Mouse (Mus musculus) ES-Bruce4 (cell line): Measurements from ENCODE around the gene Tsfm. TPM values are rescaled to one million over a fixed set of nuclear protein-coding genes. Genes with fewer than 3 reads are reported as not detected.

Experiments
- H3K27ac ChIP-seq: 2 replicates; pipeline ENCODE4 v1.5.1; 2012; ENCODE audit warnings: low read length, inconsistent platforms; ENCODE audit not compliant: insufficient read depth
- H3K27me3 ChIP-seq: 2 replicates; pipeline ENCODE4 v1.6.1; 2012; ENCODE audit warnings: mild to moderate bottlenecking, low read length, inconsistent platforms; ENCODE audit not compliant: control insufficient read depth, poor library complexity, insufficient read depth, severe bottlenecking
- H3K36me3 ChIP-seq: 2 replicates; pipeline ENCODE4 v1.6.1; 2012; ENCODE audit warnings: inconsistent platforms, mild to moderate bottlenecking, low read length, moderate library complexity; ENCODE audit not compliant: control insufficient read depth, poor library complexity, insufficient read depth, severe bottlenecking
- H3K4me1 ChIP-seq: one replicate; pipeline ENCODE4 v1.8.1; 2011; ENCODE audit warnings: low read length; ENCODE audit not compliant: control insufficient read depth, insufficient read depth
- H3K4me3 ChIP-seq: 2 replicates; pipeline ENCODE4 v1.5.1; 2011; ENCODE audit warnings: low read depth, mild to moderate bottlenecking, low read length
- H3K9ac ChIP-seq: 2 replicates; pipeline ENCODE4 v1.6.1; 2012; ENCODE audit warnings: low read depth, mild to moderate bottlenecking, inconsistent platforms; ENCODE audit not compliant: poor library complexity, severe bottlenecking
- H3K9me3 ChIP-seq: replicated peaks from 2 replicates; pipeline ENCODE4 v1.6.1; 2012; ENCODE audit warnings: mild to moderate bottlenecking, low read length, inconsistent platforms; ENCODE audit not compliant: control insufficient read depth, poor library complexity, insufficient read depth, severe bottlenecking
- CTCF ChIP-seq: IDR thresholded peaks from one replicate; pipeline ENCODE4 v1.8.1; 2011; ENCODE audit warnings: low read depth, low read length
- EP300 ChIP-seq: IDR thresholded peaks from 2 replicates; pipeline ENCODE4 v1.6.1; 2011; ENCODE audit warnings: low read depth, low read length; ENCODE audit not compliant: insufficient read depth
- POLR2A ChIP-seq: IDR thresholded peaks from one replicate; pipeline ENCODE4 v1.8.1; 2011; ENCODE audit warnings: low read length; ENCODE audit not compliant: insufficient read depth
- polyA plus RNA-seq: library from polyadenylated mRNA; stranded (reverse); fragments of >200 nt; gene quantifications from 2 replicates; pipeline ENCODE4 v1.2.4, GENCODE M21; 2011; ENCODE audit warnings: low read depth; ENCODE audit not compliant: missing spikeins, insufficient read depth, insufficient read length

Gene Tsfm
- polyA plus RNA-seq, 1 experiment: 47.9 TPM

DNA sequence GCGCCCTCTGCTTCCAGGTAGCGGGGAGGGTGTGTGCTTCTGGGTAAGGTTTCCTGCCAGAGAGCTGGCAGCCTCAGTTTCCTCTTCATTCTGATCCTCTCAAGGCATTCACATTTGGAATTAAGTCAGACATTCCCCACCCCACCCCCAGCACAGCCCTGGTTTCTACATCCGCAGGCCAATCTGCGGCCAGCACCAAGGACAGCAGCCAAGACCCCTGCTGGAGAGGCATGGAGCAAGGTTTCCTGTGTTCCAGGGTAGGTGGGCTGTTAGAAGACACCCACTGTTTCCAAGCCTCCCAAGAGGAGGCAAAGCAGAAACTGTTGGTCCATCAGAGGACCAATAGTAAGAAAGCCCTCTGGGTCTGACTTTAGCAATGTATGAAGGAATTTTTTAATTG lies 24.0 kb upstream of the Tsfm start:
- no peak overlapping the region for H3K4me3 ChIP-seq
- H3K4me1 ChIP-seq: no peaks in the 10 kb centered on the region
- no peaks in the 10 kb centered on the region for H3K9me3 ChIP-seq
- no peak overlapping the region for H3K9ac ChIP-seq
- TF ChIP-seq EP300 (no peak), CTCF (peak; percentile 8)
- H3K36me3 ChIP-seq: peaks cover 5% of the 10 kb centered on the region
- H3K27me3 ChIP-seq: no peaks in the 10 kb centered on the region
- no peak overlapping the region for H3K27ac ChIP-seq

DNA sequence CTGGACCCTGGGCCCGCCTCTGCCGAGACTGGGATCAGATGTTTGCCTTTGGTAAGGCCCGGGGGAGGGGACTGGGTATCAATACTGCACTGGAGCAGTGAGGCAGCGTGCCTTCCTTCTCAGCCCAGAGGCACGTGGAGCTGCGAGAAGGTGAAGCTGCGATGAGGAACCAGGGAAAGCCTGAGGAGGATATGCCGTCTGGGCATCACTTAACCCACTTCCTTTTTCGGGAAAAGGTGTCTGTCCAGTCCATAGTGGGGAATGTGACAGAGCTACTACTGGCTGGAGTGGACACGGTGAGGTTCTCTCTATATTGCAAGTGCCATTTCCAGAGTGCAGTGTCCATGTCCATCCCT lies 19.5 kb upstream of the Tsfm start:
- no peaks in the 10 kb centered on the region for H3K36me3 ChIP-seq
- H3K27ac ChIP-seq: no peak overlapping the region
- no peaks in the 10 kb centered on the region for H3K9me3 ChIP-seq
- TF ChIP-seq CTCF: no peak
- TF ChIP-seq POLR2A: no peak
- TF ChIP-seq EP300: no peak
- H3K9ac ChIP-seq: no peak overlapping the region
- H3K4me3 ChIP-seq: no peak overlapping the region
- H3K27me3 ChIP-seq: no peaks in the 10 kb centered on the region
- no peaks in the 10 kb centered on the region for H3K4me1 ChIP-seq

DNA sequence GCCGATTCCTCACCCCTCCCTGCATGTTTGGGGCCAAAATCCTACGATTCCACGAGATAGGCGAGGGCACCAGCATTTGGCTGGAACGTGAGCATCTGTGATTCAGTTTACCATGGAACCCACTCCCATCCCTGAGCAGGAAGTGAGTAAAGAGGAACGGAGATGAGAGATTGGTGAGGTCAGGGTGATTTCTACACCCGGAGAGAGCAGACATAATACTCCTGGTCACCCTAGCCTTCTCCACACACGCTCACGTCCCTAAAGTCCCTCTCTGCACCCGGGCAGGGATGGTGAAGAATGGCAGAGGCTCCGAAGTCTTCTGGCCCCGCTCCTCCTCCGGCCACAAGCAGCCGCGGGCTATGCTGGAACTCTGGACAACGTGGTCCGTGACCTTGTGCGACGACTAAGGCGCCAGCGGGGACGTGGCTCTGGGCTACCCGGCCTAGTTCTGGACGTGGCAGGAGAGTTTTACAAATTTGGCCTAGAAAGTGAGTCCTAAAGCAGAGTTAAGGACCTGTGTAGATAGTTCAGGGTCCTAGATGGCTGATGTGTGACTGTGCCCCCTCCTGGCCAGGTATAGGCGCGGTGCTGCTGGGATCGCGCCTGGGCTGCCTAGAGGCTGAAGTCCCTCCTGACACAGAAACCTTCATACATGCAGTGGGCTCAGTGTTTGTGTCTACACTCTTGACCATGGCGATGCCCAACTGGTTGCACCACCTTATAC lies 18.9 kb upstream of the Tsfm start:
- no peaks in the 10 kb centered on the region for H3K4me1 ChIP-seq
- H3K27ac ChIP-seq: no peak overlapping the region
- H3K36me3 ChIP-seq: 0 out of 2 replicates have a peak, but pooled peaks cover 2% of the 10 kb centered on the region
- peak overlapping the region; percentile 44 for H3K4me3 ChIP-seq
- peak overlapping the region; percentile 7 for H3K9ac ChIP-seq
- no peaks in the 10 kb centered on the region for H3K27me3 ChIP-seq
- H3K9me3 ChIP-seq: no peaks in the 10 kb centered on the region
- TF ChIP-seq CTCF: peak; percentile 61
- TF ChIP-seq POLR2A: no peak
- no peak for TF ChIP-seq EP300

GRCm38 (mm10) chr10:127048608-127049394 lies 18.2 kb upstream of the Tsfm start:
- no peaks in the 10 kb centered on the region for H3K9me3 ChIP-seq
- no peaks in the 10 kb centered on the region for H3K27me3 ChIP-seq
- H3K4me3 ChIP-seq: peak overlapping the region; percentile 44
- no peak overlapping the region for H3K27ac ChIP-seq
- TF ChIP-seq POLR2A (no peak), EP300 (no peak), CTCF (no peak)
- peak overlapping the region; percentile 7 for H3K9ac ChIP-seq
- 0 out of 2 replicates have a peak, but pooled peaks cover 4% of the 10 kb centered on the region for H3K36me3 ChIP-seq
- H3K4me1 ChIP-seq: no peaks in the 10 kb centered on the region

DNA sequence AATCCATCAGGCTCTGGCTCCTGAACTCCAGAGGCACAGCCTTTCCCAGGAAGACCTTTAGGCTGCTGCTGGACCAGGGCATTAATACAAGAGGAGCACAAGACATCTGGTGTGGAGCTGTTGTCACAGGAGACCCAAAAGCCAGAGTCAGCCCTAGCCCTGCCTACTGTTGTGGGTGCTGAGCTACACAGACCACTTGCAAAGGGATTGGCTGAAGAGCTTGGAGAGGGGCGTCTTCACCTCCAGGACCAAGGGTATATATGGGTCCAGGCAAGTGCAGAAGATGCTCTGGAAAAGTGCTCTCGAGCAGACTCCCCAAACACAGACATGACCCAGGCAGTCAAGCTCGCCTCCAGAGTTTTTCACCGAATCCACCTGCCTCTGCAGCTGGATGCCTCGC lies 17.3 kb upstream of the Tsfm start, which contains the start of gene Cyp27b1:
Gene Cyp27b1 (plus strand): TSS at position 297 of the 400 bp plus-strand sequence.
- Histone ChIP-seq H3K36me3 (0 out of 2 replicates have a peak, but pooled peaks cover 4% of the 10 kb centered on the region), H3K9me3 (no peaks in the 10 kb centered on the region), H3K9ac (peak within 1 kb of the TSS; percentile 7), H3K4me3 (peak within 1 kb of the TSS; percentile 44), H3K4me1 (no peaks in the 10 kb centered on the region), H3K27ac (no peak within 1 kb of the TSS), H3K27me3 (no peaks in the 10 kb centered on the region)
- TF ChIP-seq EP300 (no peak), CTCF (no peak), POLR2A (no peak)

DNA sequence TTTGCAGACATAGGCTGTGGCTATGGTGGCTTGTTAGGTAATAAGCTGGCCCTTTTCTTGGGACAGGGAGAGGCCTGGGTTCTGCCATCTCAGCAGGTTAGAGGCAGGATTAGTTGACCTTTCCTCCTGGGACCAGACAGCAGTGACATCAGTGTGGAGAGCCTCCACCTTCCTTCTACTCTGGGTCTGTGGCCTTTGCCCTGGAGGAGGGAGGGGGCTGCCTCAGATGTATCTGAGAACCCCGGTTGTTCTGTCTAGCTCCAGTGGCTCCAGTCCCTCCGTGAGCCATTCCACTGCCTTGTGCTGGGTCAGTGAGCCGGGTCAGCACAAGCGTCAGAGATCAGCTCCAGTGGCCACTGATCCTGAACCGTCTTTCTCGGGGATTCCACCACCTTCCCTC lies 12.5 kb upstream of the Tsfm start:
- 0 out of 2 replicates have a peak, but pooled peaks cover 4% of the 10 kb centered on the region for H3K36me3 ChIP-seq
- no peak overlapping the region for H3K9ac ChIP-seq
- TF ChIP-seq EP300: no peak
- TF ChIP-seq CTCF: no peak
- H3K27me3 ChIP-seq: no peaks in the 10 kb centered on the region
- no peaks in the 10 kb centered on the region for H3K4me1 ChIP-seq
- H3K27ac ChIP-seq: no peak overlapping the region
- H3K4me3 ChIP-seq: no peak overlapping the region
- H3K9me3 ChIP-seq: no peaks in the 10 kb centered on the region
